In genomic region chr2:160883912-160884311, GRCm38 (mm10) we compare ENCODE assay signal across 8 mouse cellular contexts. TPM values are rescaled to one million over a fixed set of nuclear protein-coding genes. Genes with fewer than 3 reads are reported as not detected.
A peak's percentile ranks its signal among the peaks of the same experiment; 100 is the strongest.
DNase-seq lines count a peak whose midpoint lies in the region; ATAC-seq and TF ChIP-seq lines count a peak whose summit lies in the region.
"Had no signal": no experiment of that assay in that cellular context is flagged by ENCODE, and none has a peak within 500 bp of the region (broad histone marks: within the 10 kb centered on the region; RNA-seq: fewer than 3 reads in every experiment).

No protein-coding gene starts in this region.

- H3K9ac ChIP-seq in kidney, embryonic 15.5 days, result no peak overlapping the region
- H3K9ac ChIP-seq in forebrain, embryonic 12.5 days, result no peak overlapping the region
- H3K9ac ChIP-seq: intestine, embryonic 15.5 days had no signal

- TF ChIP-seq CTCF in kidney, adult 2 months (conservative IDR thresholded peaks at IDR 0.05; ENCODE audit: insufficient read depth, insufficient read length, low read depth, low read length), result no peak

- no peaks in the 10 kb centered on the region for H3K9me3 ChIP-seq in kidney, embryonic 15.5 days (replicated peaks)
- no peaks in the 10 kb centered on the region for H3K9me3 ChIP-seq in forebrain, embryonic 12.5 days
- H3K9me3 ChIP-seq: intestine, embryonic 15.5 days had no signal

- H3K27me3 ChIP-seq in kidney, adult 2 months (replicated peaks; ENCODE audit: control insufficient read depth, insufficient read depth, low read length), result no peaks in the 10 kb centered on the region
- no peaks in the 10 kb centered on the region for H3K27me3 ChIP-seq in kidney, embryonic 15.5 days
- H3K27me3 ChIP-seq in forebrain, embryonic 12.5 days, result peaks cover 17% of the 10 kb centered on the region
- H3K27me3 ChIP-seq: intestine, embryonic 15.5 days had no signal

- H3K27ac ChIP-seq in kidney, adult 2 months (ENCODE audit: insufficient read depth, low read depth, low read length), result no peak overlapping the region
- H3K27ac ChIP-seq in kidney, embryonic 15.5 days, result no peak overlapping the region
- no peak overlapping the region for H3K27ac ChIP-seq in forebrain, embryonic 12.5 days
- H3K27ac ChIP-seq: intestine, embryonic 15.5 days had no signal

- H3K36me3 ChIP-seq in kidney, adult 2 months (ENCODE audit: control insufficient read depth, insufficient read depth, low read length), result no peaks in the 10 kb centered on the region
- H3K36me3 ChIP-seq in kidney, embryonic 15.5 days, result no peaks in the 10 kb centered on the region
- H3K36me3 ChIP-seq in forebrain, embryonic 12.5 days (replicated peaks), result no peaks in the 10 kb centered on the region
- H3K36me3 ChIP-seq: intestine, embryonic 15.5 days had no signal

- H3K4me2 ChIP-seq in kidney, embryonic 15.5 days, result no peak overlapping the region
- H3K4me2 ChIP-seq in forebrain, embryonic 12.5 days, result no peak overlapping the region
- H3K4me2 ChIP-seq: intestine, embryonic 15.5 days had no signal

- peak; percentile 74 for DNase-seq in kidney, adult 2 months
- peak; percentile 69 to 85 for DNase-seq in gastrocnemius, adult 8-10 months (ENCODE audit: low spot score in 2 of 2)
- DNase-seq in heart, postnatal 25 days (ENCODE audit: low spot score), result peak; percentile 74
- DNase-seq in lung, postnatal 25 days (ENCODE audit: low spot score), result peak; percentile 76
- no peak for DNase-seq in retina, postnatal 1 day

- H3K4me3 ChIP-seq in kidney, adult 2 months (ENCODE audit: insufficient read depth, low read depth, low read length), result no peak overlapping the region
- no peak overlapping the region for H3K4me3 ChIP-seq in kidney, embryonic 15.5 days (replicated peaks)
- no peak overlapping the region for H3K4me3 ChIP-seq in forebrain, embryonic 12.5 days (replicated peaks)
- H3K4me3 ChIP-seq: intestine, embryonic 15.5 days had no signal

- no peak for ATAC-seq in kidney, embryonic 15.5 days (replicated peaks; ENCODE audit: low FRiP score)
- no peak for ATAC-seq in forebrain, embryonic 12.5 days (ENCODE audit: low FRiP score)
- ATAC-seq: intestine, embryonic 15.5 days had no signal

- H3K4me1 ChIP-seq in kidney, adult 2 months (ENCODE audit: control insufficient read depth, insufficient read depth, low read length), result peaks cover 4% of the 10 kb centered on the region; the same call in 1 of the 2 replicates
- H3K4me1 ChIP-seq in kidney, embryonic 15.5 days, result peaks cover 17% of the 10 kb centered on the region
- H3K4me1 ChIP-seq in forebrain, embryonic 12.5 days, result peaks cover 11% of the 10 kb centered on the region

- intact Hi-C loops in heart, postnatal 25 days (cut with DNase I), result loop anchor here (1.0 to 5.0 kb wide), 3 partner anchors 92 to 286 kb away; no protein-coding TSS in a partner anchor

- TF ChIP-seq POLR2A in kidney, adult 2 months (IDR thresholded peaks at IDR 0.05; ENCODE audit: low read depth, low read length), result no peak

- WGBS in kidney, adult 2 months, result 42% methylated on average over 4 of the region's 4 CpGs
- WGBS in kidney, embryonic 15.5 days, result 80% methylated on average over 4 of the region's 4 CpGs
- WGBS in forebrain, embryonic 12.5 days, result 78% methylated on average over 4 of the region's 4 CpGs

RNA-seq across cellular contexts. Expression of gene Lpin3, which starts 3.4 kb away (rescaled TPM):
- polyA plus RNA-seq in kidney, adult 2 months (2012; rRNA removed), result 8.4 and 10.1 TPM in 2 replicates
- polyA plus RNA-seq in kidney, embryonic 15.5 days (2015; fragmentation: Nextera tagmentation; extraction: Ambion mirVana), result 3.0 and 3.8 TPM in 2 replicates
- total RNA-seq in gastrocnemius, adult 8-10 months (2022), result 1 to 10 TPM; 1.2 to 2.4 (median 1.9) TPM
- total RNA-seq in heart, postnatal 25 days (2021), result 1 to 10 TPM; 3.7 to 5.1 TPM
- polyA plus RNA-seq in forebrain, embryonic 12.5 days (2016; fragmentation: Nextera tagmentation; extraction: Ambion mirVana), result 0.27 and 0.28 TPM in 2 replicates

RNA-seq across cellular contexts. Expression of gene Zhx3, which starts 11.1 kb away (rescaled TPM):
- polyA plus RNA-seq in kidney, adult 2 months (2012; rRNA removed), result 16.9 and 18.7 TPM in 2 replicates
- polyA plus RNA-seq in kidney, embryonic 15.5 days (2015; fragmentation: Nextera tagmentation; extraction: Ambion mirVana), result 13.9 and 14.5 TPM in 2 replicates
- total RNA-seq in gastrocnemius, adult 8-10 months (2022), result 10 to 100 TPM; 18.9 to 27.5 (median 23.1) TPM
- 10 to 100 TPM; 37.5 to 43.6 TPM for total RNA-seq in heart, postnatal 25 days (2021)
- polyA plus RNA-seq in forebrain, embryonic 12.5 days (2016; fragmentation: Nextera tagmentation; extraction: Ambion mirVana), result 16.0 and 16.5 TPM in 2 replicates

RNA-seq across cellular contexts. Expression of gene Emilin3, which starts 28.2 kb away (rescaled TPM):
- polyA plus RNA-seq in kidney, adult 2 months (2012; rRNA removed), result not detected in 2 replicates
- polyA plus RNA-seq in kidney, embryonic 15.5 days (2015; fragmentation: Nextera tagmentation; extraction: Ambion mirVana), result 7.0 and 14.8 TPM in 2 replicates
- total RNA-seq in gastrocnemius, adult 8-10 months (2022), result under 1 TPM; 0.13 to 0.43 (median 0.25) TPM
- 1 to 10 TPM; 2.8 to 4.4 TPM for total RNA-seq in heart, postnatal 25 days (2021)
- 2.9 and 3.2 TPM in 2 replicates for polyA plus RNA-seq in forebrain, embryonic 12.5 days (2016; fragmentation: Nextera tagmentation; extraction: Ambion mirVana)
